Mouse (Mus musculus): ENCODE data around the gene Rnf135. TPM values are rescaled to one million over a fixed set of nuclear protein-coding genes. Genes with fewer than 3 reads are reported as not detected.
A peak's percentile ranks its signal among the peaks of the same experiment; 100 is the strongest.
"Not testable (repeated sequence)": the region's sequence is repeated elsewhere in the genome, so short reads cannot be mapped to it uniquely, and the experiment has no call there.

Gene Rnf135
- polyA plus RNA-seq, 1 experiment from 2014 or later = 10.1 TPM

DNA sequence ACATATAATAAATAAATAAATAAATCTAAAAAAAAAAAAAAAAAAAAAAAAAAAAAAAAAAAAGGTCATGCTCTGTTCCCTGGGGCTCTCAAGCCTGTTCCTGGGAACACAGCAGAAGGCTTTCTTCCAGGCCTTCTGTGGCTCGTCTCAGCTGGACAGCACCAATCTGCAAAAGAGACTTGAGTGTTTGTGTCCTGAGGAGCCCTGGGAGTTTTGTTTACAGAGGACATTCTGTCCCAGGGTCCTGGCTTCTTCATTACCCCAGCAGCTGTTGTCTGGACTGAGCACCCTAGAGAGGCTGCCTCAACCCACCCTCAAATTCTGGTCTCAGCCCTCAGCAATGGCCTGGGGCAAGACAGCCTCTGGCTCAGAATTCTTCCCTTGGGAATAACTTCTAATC, 35.3 kb upstream of the Rnf135 start:
- H3K36me3 ChIP-seq (ENCODE audit: control insufficient read depth, insufficient read depth, low read length) = no peaks in the 10 kb centered on the region
- no peaks in the 10 kb centered on the region for H3K4me1 ChIP-seq (replicated peaks; ENCODE audit: control insufficient read depth, insufficient read depth, low read length)
- H3K4me3 ChIP-seq (ENCODE audit: low read length) = no peak overlapping the region
- WGBS = 14% methylated on average over 1 of the region's 1 CpGs
- H3K4me2 ChIP-seq (ENCODE audit: low read depth, low read length) = no peak overlapping the region
- H3K27ac ChIP-seq (ENCODE audit: low read length) = no peak overlapping the region
- ATAC-seq (ENCODE audit: low read depth) = peak; percentile 72
- H3K9ac ChIP-seq (ENCODE audit: low read length) = no peak overlapping the region
- H3K9me3 ChIP-seq (ENCODE audit: control insufficient read depth, low read length) = no peaks in the 10 kb centered on the region
- peaks cover 3% of the 10 kb centered on the region for H3K27me3 ChIP-seq (ENCODE audit: control insufficient read depth, insufficient read depth, low read depth, low read length)

DNA sequence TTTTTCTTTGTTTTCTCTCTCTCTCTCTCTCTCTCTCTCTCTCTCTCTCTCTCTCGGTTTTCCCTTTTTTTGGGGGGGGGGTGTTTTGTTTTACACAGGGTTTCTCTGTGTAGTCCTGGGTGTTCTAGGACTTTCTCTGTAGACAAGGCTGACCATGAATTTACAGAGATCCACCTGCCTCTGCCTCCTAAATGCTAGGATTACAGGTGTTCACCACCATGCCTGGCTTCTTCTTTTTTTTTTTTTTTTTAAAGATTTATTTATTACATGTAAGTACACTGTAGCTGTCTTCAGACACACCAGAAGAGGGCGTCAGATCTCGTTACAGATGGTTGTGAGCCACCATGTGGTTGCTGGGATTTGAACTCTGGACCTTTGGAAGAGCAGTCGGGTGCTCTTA, 34.7 kb upstream of the Rnf135 start:
- not testable (repeated sequence) for H3K4me1 ChIP-seq (replicated peaks; ENCODE audit: control insufficient read depth, insufficient read depth, low read length); H3K36me3 ChIP-seq (ENCODE audit: control insufficient read depth, insufficient read depth, low read length); ATAC-seq (ENCODE audit: low read depth); H3K9ac ChIP-seq (ENCODE audit: low read length); H3K4me2 ChIP-seq (ENCODE audit: low read depth, low read length); H3K4me3 ChIP-seq (ENCODE audit: low read length); H3K9me3 ChIP-seq (ENCODE audit: control insufficient read depth, low read length); H3K27ac ChIP-seq (ENCODE audit: low read length); H3K27me3 ChIP-seq (ENCODE audit: control insufficient read depth, insufficient read depth, low read depth, low read length)
- 59% methylated on average over 2 of the region's 4 CpGs for WGBS

DNA sequence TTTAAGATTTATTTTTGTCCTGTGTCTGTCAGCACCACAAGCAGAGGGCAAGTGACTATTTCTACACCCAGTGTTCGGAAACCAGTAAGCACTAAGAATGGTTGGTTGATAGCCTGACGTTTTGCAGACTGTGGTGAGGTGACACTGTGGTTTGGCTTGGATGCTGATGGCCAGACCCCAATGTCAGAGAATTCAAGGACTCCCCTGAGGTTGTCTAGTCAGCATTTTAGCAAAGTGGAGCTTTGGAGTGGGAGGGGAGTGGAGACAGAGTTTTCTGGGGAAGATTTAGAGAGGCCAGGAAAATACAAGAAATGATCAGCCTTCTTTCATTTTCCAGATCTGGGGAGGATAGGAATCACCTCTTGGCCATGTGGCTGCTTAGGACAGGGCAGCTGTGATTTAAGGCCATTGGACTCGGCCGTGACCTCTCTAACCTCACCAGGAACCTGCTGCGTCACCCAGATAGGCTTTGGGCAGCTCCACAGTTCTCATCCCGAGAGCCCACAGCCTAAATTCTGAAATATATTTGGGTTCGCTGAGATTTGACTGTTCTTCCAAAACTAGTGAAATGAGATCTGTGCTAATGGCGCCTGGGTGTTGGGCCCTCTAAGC, 34.1 kb upstream of the Rnf135 start:
- H3K36me3 ChIP-seq (ENCODE audit: control insufficient read depth, insufficient read depth, low read length) = no peaks in the 10 kb centered on the region
- no peak overlapping the region for H3K4me2 ChIP-seq (ENCODE audit: low read depth, low read length)
- 0 out of 2 replicates have a peak, but pooled peaks cover 2% of the 10 kb centered on the region for H3K4me1 ChIP-seq (replicated peaks; ENCODE audit: control insufficient read depth, insufficient read depth, low read length)
- H3K27me3 ChIP-seq (ENCODE audit: control insufficient read depth, insufficient read depth, low read depth, low read length) = peaks cover 13% of the 10 kb centered on the region
- no peak overlapping the region for H3K27ac ChIP-seq (ENCODE audit: low read length)
- no peak for ATAC-seq (ENCODE audit: low read depth)
- WGBS = 72% methylated on average over 8 of the region's 8 CpGs
- no peak overlapping the region for H3K4me3 ChIP-seq (ENCODE audit: low read length)
- no peaks in the 10 kb centered on the region for H3K9me3 ChIP-seq (ENCODE audit: control insufficient read depth, low read length)
- H3K9ac ChIP-seq (ENCODE audit: low read length) = no peak overlapping the region

DNA sequence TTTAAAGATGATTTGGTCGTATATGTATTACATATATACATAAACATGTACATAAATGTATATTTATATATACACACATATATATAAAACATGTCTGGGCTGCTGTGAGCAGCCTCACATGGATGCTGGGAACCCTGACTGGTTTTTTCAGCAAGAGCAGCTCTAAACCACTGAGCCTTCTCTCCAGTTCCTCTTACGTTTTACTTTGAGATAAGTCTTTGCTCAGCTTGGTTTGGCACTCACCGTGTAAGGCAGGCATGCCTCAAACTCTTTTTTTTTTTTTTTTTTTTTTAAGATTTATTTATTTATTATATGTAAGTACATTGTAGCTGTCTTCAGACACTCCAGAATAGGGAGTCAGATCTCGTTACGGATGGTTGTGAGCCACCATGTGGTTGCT, 33.1 kb upstream of the Rnf135 start:
- Histone ChIP-seq H3K27ac (ENCODE audit: low read length) (no peak overlapping the region), H3K4me2 (ENCODE audit: low read depth, low read length) (no peak overlapping the region), H3K4me1 (replicated peaks; ENCODE audit: control insufficient read depth, insufficient read depth, low read length) (0 out of 2 replicates have a peak, but pooled peaks cover 2% of the 10 kb centered on the region), H3K27me3 (ENCODE audit: control insufficient read depth, insufficient read depth, low read depth, low read length) (peaks cover 22% of the 10 kb centered on the region), H3K4me3 (ENCODE audit: low read length) (no peak overlapping the region), H3K36me3 (ENCODE audit: control insufficient read depth, insufficient read depth, low read length) (no peaks in the 10 kb centered on the region), H3K9ac (ENCODE audit: low read length) (no peak overlapping the region), H3K9me3 (ENCODE audit: control insufficient read depth, low read length) (no peaks in the 10 kb centered on the region)
- 55% methylated on average over 5 of the region's 5 CpGs for WGBS
- ATAC-seq (ENCODE audit: low read depth) = no peak

DNA sequence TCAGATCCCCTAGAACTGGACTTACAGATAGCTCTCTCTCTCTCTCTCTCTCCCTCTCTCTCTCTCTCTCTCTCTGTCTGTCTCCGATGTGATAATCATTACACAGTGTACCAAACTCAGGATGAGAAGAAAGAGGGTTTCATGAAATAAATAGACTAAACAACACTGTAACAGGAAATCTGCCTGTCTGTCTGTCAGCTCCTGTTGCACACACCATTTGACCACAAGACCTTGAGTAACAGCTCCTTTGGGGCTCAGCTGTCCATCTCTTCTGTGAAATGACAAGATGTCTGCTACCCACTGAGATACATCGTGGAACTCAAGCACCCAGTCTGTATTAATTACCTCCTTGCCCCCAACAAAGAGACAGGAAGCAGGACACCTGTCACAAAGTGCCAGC, 32.1 kb upstream of the Rnf135 start:
- peaks cover 27% of the 10 kb centered on the region for H3K27me3 ChIP-seq (ENCODE audit: control insufficient read depth, insufficient read depth, low read depth, low read length)
- no peaks in the 10 kb centered on the region for H3K36me3 ChIP-seq (ENCODE audit: control insufficient read depth, insufficient read depth, low read length)
- no peak overlapping the region for H3K4me2 ChIP-seq (ENCODE audit: low read depth, low read length)
- H3K27ac ChIP-seq (ENCODE audit: low read length) = no peak overlapping the region
- no peak overlapping the region for H3K9ac ChIP-seq (ENCODE audit: low read length)
- H3K4me3 ChIP-seq (ENCODE audit: low read length) = no peak overlapping the region
- WGBS = 35% methylated on average over 2 of the region's 2 CpGs
- H3K9me3 ChIP-seq (ENCODE audit: control insufficient read depth, low read length) = no peaks in the 10 kb centered on the region
- H3K4me1 ChIP-seq (replicated peaks; ENCODE audit: control insufficient read depth, insufficient read depth, low read length) = 0 out of 2 replicates have a peak, but pooled peaks cover 2% of the 10 kb centered on the region
- no peak for ATAC-seq (ENCODE audit: low read depth)

DNA sequence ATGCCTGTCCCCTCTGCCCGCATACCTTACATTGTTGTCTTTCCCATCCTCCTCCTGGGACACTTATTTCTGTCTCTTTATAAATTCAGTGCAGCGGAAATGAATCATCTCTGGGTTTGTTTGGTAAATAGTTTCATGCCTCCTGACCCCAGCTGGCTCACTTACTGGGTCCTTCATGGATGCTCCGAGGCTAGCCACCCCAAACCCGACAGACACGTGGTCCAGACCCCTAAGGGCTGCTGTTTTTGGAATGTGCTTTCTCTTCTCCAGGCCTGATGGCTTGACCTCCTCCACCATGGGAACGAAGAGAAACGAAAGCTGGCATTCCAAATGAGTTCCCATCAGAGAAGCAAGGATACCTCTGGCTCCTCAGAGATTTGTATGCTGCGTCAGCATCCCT, 31.3 kb upstream of the Rnf135 start:
- Histone ChIP-seq H3K9me3 (ENCODE audit: control insufficient read depth, low read length) (no peaks in the 10 kb centered on the region), H3K36me3 (ENCODE audit: control insufficient read depth, insufficient read depth, low read length) (no peaks in the 10 kb centered on the region), H3K9ac (ENCODE audit: low read length) (no peak overlapping the region), H3K27me3 (ENCODE audit: control insufficient read depth, insufficient read depth, low read depth, low read length) (peaks cover 27% of the 10 kb centered on the region), H3K27ac (ENCODE audit: low read length) (no peak overlapping the region), H3K4me1 (replicated peaks; ENCODE audit: control insufficient read depth, insufficient read depth, low read length) (0 out of 2 replicates have a peak, but pooled peaks cover 2% of the 10 kb centered on the region), H3K4me2 (ENCODE audit: low read depth, low read length) (no peak overlapping the region), H3K4me3 (ENCODE audit: low read length) (no peak overlapping the region)
- no peak for ATAC-seq (ENCODE audit: low read depth)
- 60% methylated on average over 8 of the region's 8 CpGs for WGBS

DNA sequence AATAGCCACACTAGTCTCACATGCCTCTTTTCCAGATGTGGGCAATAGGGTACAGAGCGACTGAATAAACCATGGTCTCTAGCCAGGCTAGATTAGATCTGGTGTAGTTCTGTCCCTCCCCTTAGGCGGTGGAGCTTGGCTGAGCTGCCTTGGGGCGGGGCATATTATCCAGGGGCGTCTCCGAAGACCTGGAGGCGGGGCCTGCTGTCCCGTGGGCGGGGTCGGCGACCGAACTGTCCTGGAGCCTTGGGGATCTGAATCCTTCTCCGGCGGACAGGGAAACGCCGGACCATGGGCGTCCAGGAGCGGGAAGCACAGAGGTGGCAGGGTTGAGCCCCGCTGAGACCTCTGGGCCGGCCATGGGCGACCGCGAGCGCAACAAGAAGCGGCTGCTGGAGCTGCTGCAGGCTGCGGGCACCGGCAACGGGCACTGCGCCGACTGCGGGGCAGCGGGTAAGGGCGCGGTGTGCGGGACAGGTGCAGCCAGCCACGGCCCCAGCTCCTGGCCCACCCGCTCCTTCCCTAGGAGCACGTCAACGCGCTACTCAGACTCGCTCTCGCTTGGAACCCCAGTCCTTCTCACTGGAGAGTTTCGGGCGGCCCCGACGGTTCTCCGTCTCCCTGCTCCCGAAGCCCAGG, 29.7 kb upstream of the Rnf135 start, which contains the start of gene Adap2:
Gene Adap2 (plus strand): TSS at position 249 of the 639 bp plus-strand sequence.
- Histone ChIP-seq H3K4me3 (ENCODE audit: low read length) (peak within 1 kb of the TSS; percentile 62), H3K36me3 (ENCODE audit: control insufficient read depth, insufficient read depth, low read length) (no peaks in the 10 kb centered on the region), H3K27ac (ENCODE audit: low read length) (no peak within 1 kb of the TSS), H3K9me3 (ENCODE audit: control insufficient read depth, low read length) (no peaks in the 10 kb centered on the region), H3K4me1 (replicated peaks; ENCODE audit: control insufficient read depth, insufficient read depth, low read length) (0 out of 2 replicates have a peak, but pooled peaks cover 2% of the 10 kb centered on the region), H3K27me3 (ENCODE audit: control insufficient read depth, insufficient read depth, low read depth, low read length) (peaks cover 27% of the 10 kb centered on the region), H3K9ac (ENCODE audit: low read length) (peak within 1 kb of the TSS; percentile 65), H3K4me2 (ENCODE audit: low read depth, low read length) (peak within 1 kb of the TSS; percentile 74)
- 4% methylated on average over 38 of the region's 47 CpGs for WGBS
- peak; percentile 95 for ATAC-seq (ENCODE audit: low read depth)

DNA sequence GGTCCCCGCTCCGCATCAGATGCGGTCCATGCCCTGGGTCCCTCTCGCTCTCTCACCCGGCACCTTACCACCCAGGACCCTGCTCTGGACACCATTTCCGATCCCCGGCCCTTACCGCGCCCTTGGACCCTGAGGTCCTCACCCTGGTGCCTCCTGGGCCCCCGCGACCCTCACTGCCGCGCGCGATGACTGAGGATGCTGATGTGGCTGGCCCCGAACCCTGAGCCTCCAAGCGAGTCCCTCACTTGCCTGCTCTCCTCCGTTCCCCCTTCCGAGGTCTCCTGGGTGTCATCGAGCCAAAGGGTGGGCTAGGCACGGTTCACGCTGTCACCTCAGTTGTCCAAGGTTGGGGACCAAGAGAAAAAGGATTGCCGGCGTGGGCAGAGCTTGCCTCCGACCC, 29.1 kb upstream of the Rnf135 start:
- WGBS = 30% methylated on average over 25 of the region's 25 CpGs

DNA sequence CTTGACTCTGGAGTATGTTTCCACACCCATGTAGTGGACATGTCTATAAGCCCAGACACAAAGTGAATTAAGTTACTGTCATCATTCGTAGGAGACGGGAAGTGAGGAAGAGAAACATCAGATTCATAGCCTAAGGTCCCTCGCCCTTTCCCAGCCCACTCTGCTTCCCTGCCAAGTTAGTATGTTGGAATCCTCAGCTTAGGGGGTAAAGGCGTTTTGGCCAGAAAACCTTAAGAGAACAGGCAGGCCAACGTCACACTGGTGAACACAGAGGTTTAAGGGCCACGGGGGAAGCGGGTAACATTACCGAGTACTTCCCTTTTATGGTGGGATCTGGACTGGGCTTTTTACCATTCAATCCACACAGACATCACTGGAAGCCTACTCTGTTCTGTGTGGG, 28.1 kb upstream of the Rnf135 start:
- H3K27me3 ChIP-seq (ENCODE audit: control insufficient read depth, insufficient read depth, low read depth, low read length) = peaks cover 27% of the 10 kb centered on the region
- no peak overlapping the region for H3K4me3 ChIP-seq (ENCODE audit: low read length)
- 79% methylated on average over 8 of the region's 8 CpGs for WGBS
- no peak for ATAC-seq (ENCODE audit: low read depth)
- H3K9ac ChIP-seq (ENCODE audit: low read length) = no peak overlapping the region
- H3K36me3 ChIP-seq (ENCODE audit: control insufficient read depth, insufficient read depth, low read length) = no peaks in the 10 kb centered on the region
- 0 out of 2 replicates have a peak, but pooled peaks cover 2% of the 10 kb centered on the region for H3K4me1 ChIP-seq (replicated peaks; ENCODE audit: control insufficient read depth, insufficient read depth, low read length)
- no peak overlapping the region for H3K27ac ChIP-seq (ENCODE audit: low read length)
- H3K9me3 ChIP-seq (ENCODE audit: control insufficient read depth, low read length) = no peaks in the 10 kb centered on the region
- no peak overlapping the region for H3K4me2 ChIP-seq (ENCODE audit: low read depth, low read length)

More for the DNA sequence above, 29.1 kb upstream of the Rnf135 start:
- Histone ChIP-seq H3K36me3 (ENCODE audit: control insufficient read depth, insufficient read depth, low read length) (no peaks in the 10 kb centered on the region), H3K4me3 (ENCODE audit: low read length) (peak overlapping the region; percentile 62), H3K9ac (ENCODE audit: low read length) (peak overlapping the region; percentile 65), H3K4me2 (ENCODE audit: low read depth, low read length) (peak overlapping the region; percentile 74), H3K4me1 (replicated peaks; ENCODE audit: control insufficient read depth, insufficient read depth, low read length) (0 out of 2 replicates have a peak, but pooled peaks cover 2% of the 10 kb centered on the region), H3K9me3 (ENCODE audit: control insufficient read depth, low read length) (no peaks in the 10 kb centered on the region), H3K27me3 (ENCODE audit: control insufficient read depth, insufficient read depth, low read depth, low read length) (peaks cover 27% of the 10 kb centered on the region), H3K27ac (ENCODE audit: low read length) (no peak overlapping the region)
- ATAC-seq (ENCODE audit: low read depth) = no peak
